9 mouse cellular contexts compared by ENCODE assay signal in genomic region chr2:59470326-59471031, GRCm38 (mm10). TPM values are rescaled to one million over a fixed set of nuclear protein-coding genes. Genes with fewer than 3 reads are reported as not detected.
DNase-seq lines count a peak whose midpoint lies in the region; ATAC-seq lines count a peak whose summit lies in the region.
"Had no signal": no experiment of that assay in that cellular context is flagged by ENCODE, and none has a peak within 500 bp of the region (broad histone marks: within the 10 kb centered on the region; RNA-seq: fewer than 3 reads in every experiment).

No protein-coding gene starts in this region.

- H3K4me1 ChIP-seq in neural tube, embryonic 11.5 days (ENCODE audit: control insufficient read depth, insufficient read depth, low read length) = no peaks in the 10 kb centered on the region
- H3K4me1 ChIP-seq in heart, embryonic 16.5 days (ENCODE audit: control insufficient read depth, insufficient read depth, low read length) = peaks cover 3% of the 10 kb centered on the region; the same call in 1 of the 2 replicates

- no peak overlapping the region for H3K4me2 ChIP-seq in neural tube, embryonic 11.5 days (ENCODE audit: low read depth)
- H3K4me2 ChIP-seq in heart, embryonic 16.5 days (ENCODE audit: low read depth, low read length) = no peak overlapping the region

- no peaks in the 10 kb centered on the region for H3K9me3 ChIP-seq in neural tube, embryonic 11.5 days (ENCODE audit: control insufficient read depth, low read length)
- no peaks in the 10 kb centered on the region for H3K9me3 ChIP-seq in heart, embryonic 16.5 days (replicated peaks; ENCODE audit: control insufficient read depth, low read length)

- no peak overlapping the region for H3K9ac ChIP-seq in neural tube, embryonic 11.5 days (ENCODE audit: low read length)
- no peak overlapping the region for H3K9ac ChIP-seq in heart, embryonic 16.5 days (ENCODE audit: low read length)

- H3K27ac ChIP-seq in neural tube, embryonic 11.5 days (ENCODE audit: low read depth, low read length) = 0 out of 2 replicates have a peak overlapping the region, but pooled peaks have one; percentile 20
- peak overlapping the region; percentile 30; the same call in 1 of the 2 replicates for H3K27ac ChIP-seq in heart, embryonic 16.5 days (ENCODE audit: low read length)

- H3K4me3 ChIP-seq in neural tube, embryonic 11.5 days (ENCODE audit: low read depth, low read length) = no peak overlapping the region
- no peak overlapping the region for H3K4me3 ChIP-seq in heart, embryonic 16.5 days (ENCODE audit: low read length)

- no peak for DNase-seq in cerebellum, adult 9-11 months
- DNase-seq in neural tube, embryonic 11.5 days (ENCODE audit: low spot score) = no peak
- no peak for DNase-seq in neural tube, embryonic 10.5 days (ENCODE audit: extremely low spot score, low spot score)
- peak; percentile 57 for DNase-seq in lung, postnatal 25 days (ENCODE audit: low spot score)
- DNase-seq in frontal cortex, postnatal 36 days (ENCODE audit: low spot score in 2 of 2) = no peak
- DNase-seq in right cerebral cortex, postnatal 25 days = no peak

- 68% methylated on average over 11 of the region's 11 CpGs for WGBS in neural tube, embryonic 11.5 days
- WGBS in heart, embryonic 16.5 days = 54% methylated on average over 11 of the region's 11 CpGs

- no peaks in the 10 kb centered on the region for H3K27me3 ChIP-seq in neural tube, embryonic 11.5 days (ENCODE audit: control insufficient read depth, insufficient read depth, low read length)
- H3K27me3 ChIP-seq in heart, embryonic 16.5 days (ENCODE audit: control insufficient read depth, insufficient read depth, low read length) = no peaks in the 10 kb centered on the region

- H3K36me3 ChIP-seq in neural tube, embryonic 11.5 days (ENCODE audit: control insufficient read depth, insufficient read depth, low read length) = no peaks in the 10 kb centered on the region
- no peaks in the 10 kb centered on the region for H3K36me3 ChIP-seq in heart, embryonic 16.5 days (ENCODE audit: control insufficient read depth, insufficient read depth)

- peak; percentile 53 for ATAC-seq in cerebellum, adult (ENCODE audit: insufficient number of reproducible peaks, low FRiP score, low TSS enrichment)
- no peak for ATAC-seq in neural tube, embryonic 11.5 days (ENCODE audit: insufficient read depth, low FRiP score, low TSS enrichment)
- ATAC-seq in heart, embryonic 16.5 days (replicated peaks; ENCODE audit: extremely low read depth, insufficient read depth, low FRiP score) = peak; percentile 37

RNA-seq across cellular contexts. Expression of gene Dapl1, which starts 14.0 kb away (rescaled TPM):
- polyA plus RNA-seq in neural tube, embryonic 11.5 days (2014; fragmentation: Nextera tagmentation; extraction: Ambion mirVana) = not detected in 2 replicates
- polyA plus RNA-seq in heart, embryonic 16.5 days (2015; fragmentation: Nextera tagmentation; extraction: Ambion mirVana) = 1.6 and 2.2 TPM in 2 replicates
- polyA plus RNA-seq: C2C12 had no signal
